Mouse (Mus musculus) C2C12 (cell line): ENCODE measurements at regions not wholly inside any gene's neighbourhood (a gene's known extent, or its start where the extent isn't known, plus 50 kb on each side); places are given as distances from the start of the nearest gene placed in this dataset.

Source experiments
- H3K27me3 ChIP-seq: one replicate; pipeline ENCODE4 v1.6.1; 2011; ENCODE audit not compliant: control insufficient read depth, insufficient read depth, insufficient read length
- H3K36me3 ChIP-seq: one replicate; pipeline ENCODE4 v1.6.1; 2011; ENCODE audit not compliant: control insufficient read depth, insufficient read depth
- H3K4me3 ChIP-seq: one replicate; pipeline ENCODE4 v1.5.1; 2011; ENCODE audit warnings: mild to moderate bottlenecking, control low read depth; ENCODE audit not compliant: poor library complexity, insufficient read depth, severe bottlenecking
- H3K79me2 ChIP-seq: one replicate; pipeline ENCODE4 v1.6.1; 2011; ENCODE audit not compliant: control insufficient read depth, insufficient read depth
- H3K79me3 ChIP-seq: one replicate; pipeline ENCODE4 v1.6.1; 2011; ENCODE audit warnings: low read depth, control low read depth
- H3ac ChIP-seq: one replicate; pipeline ENCODE3; 2011; ENCODE audit warnings: low read depth; ENCODE audit not compliant: control insufficient read depth, insufficient read length
- CEBPB ChIP-seq: IDR thresholded peaks from one replicate; pipeline ENCODE4 v1.6.1; 2011; ENCODE audit warnings: low read depth, mild to moderate bottlenecking, control low read depth, moderate library complexity
- CTCF ChIP-seq: IDR thresholded peaks from one replicate; pipeline ENCODE4 v1.5.1; 2011; ENCODE audit not compliant: control insufficient read depth, insufficient read depth, insufficient read length
- FOSL1 ChIP-seq: IDR thresholded peaks from one replicate; pipeline ENCODE4 v1.8.0; 2011; ENCODE audit warnings: mild to moderate bottlenecking, low read length; ENCODE audit not compliant: poor library complexity, insufficient read depth, severe bottlenecking
- MAX ChIP-seq: IDR thresholded peaks from one replicate; pipeline ENCODE4 v1.6.1; 2011; ENCODE audit warnings: mild to moderate bottlenecking, control low read depth
- MYOD1 ChIP-seq: IDR thresholded peaks from one replicate; pipeline ENCODE4 v1.6.1; 2011; ENCODE audit warnings: low read depth; ENCODE audit not compliant: control insufficient read depth, insufficient read length
- MYOG ChIP-seq: IDR thresholded peaks from one replicate; pipeline ENCODE4 v1.6.1; 2011; ENCODE audit not compliant: control insufficient read depth, insufficient read length; ENCODE audit errors: extremely low read depth
- USF1 ChIP-seq: IDR thresholded peaks from one replicate; pipeline ENCODE4 v1.6.1; 2011; ENCODE audit warnings: low read depth, mild to moderate bottlenecking, control low read depth, moderate library complexity

DNA sequence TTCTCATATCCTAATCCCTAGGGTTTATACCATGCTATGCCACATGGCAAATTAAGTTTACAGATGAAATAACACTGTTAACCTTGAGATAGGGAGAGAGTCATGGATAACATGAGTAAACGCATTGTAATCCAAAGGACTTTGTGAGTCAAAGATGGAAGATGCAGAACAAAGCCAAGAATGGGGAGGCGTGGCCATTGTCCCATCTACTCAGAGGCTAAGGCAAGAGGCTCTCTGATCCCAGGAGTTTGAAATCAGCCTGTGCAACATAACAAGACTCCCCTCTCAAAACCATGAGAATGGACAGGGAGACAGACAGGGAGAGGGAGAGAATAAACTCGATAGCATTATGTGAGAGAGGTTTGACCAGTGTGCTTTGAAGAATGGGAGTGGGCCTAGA, 112.4 kb upstream of the Ptgfr start:
- no peaks in the 10 kb centered on the region for H3K27me3 ChIP-seq
- no peaks in the 10 kb centered on the region for H3K79me3 ChIP-seq
- no peaks in the 10 kb centered on the region for H3K36me3 ChIP-seq
- H3K79me2 ChIP-seq = no peaks in the 10 kb centered on the region
- no peak overlapping the region for H3K4me3 ChIP-seq
- no peak overlapping the region for H3ac ChIP-seq
- no peak for TF ChIP-seq CTCF
- TF ChIP-seq FOSL1 = no peak
- TF ChIP-seq MAX = no peak
- TF ChIP-seq CEBPB = no peak
- TF ChIP-seq MYOG = no peak
- TF ChIP-seq MYOD1 = no peak
- no peak for TF ChIP-seq USF1

DNA sequence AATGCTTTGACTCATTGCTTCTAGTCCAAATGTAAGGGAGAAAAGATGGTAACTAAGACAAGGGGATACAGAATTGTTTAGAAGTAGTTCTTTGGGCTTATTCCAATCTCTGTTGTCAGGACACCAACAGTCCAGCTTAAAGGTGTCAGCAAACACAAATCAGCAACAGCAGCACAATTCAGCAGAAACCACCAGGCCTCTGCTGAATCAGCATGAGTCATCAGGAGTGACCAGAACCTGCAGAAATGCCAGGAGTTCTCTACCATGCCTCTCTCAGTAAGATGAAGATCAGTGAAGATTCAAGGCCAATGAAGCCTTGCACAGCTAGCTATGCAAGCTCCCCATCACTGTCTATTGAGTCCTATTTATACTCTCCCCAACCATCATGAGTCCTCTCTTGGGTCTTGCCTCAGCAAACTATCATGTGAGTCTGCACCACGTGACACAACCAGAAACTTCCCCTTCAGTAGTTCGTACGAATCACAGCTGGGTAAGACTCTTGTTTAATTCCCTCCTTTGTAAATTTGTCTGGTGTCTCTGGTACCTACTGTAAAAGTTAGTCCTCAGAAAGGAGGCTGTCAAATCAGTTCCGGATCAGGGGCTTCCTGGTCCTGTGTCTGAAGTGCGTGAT, 110.7 kb upstream of the Ptgfr start:
- Histone ChIP-seq H3ac (no peak overlapping the region), H3K4me3 (no peak overlapping the region)
- TF ChIP-seq MYOG (no peak), CTCF (no peak), CEBPB (no peak), MAX (no peak), USF1 (no peak), MYOD1 (no peak), FOSL1 (no peak)

DNA sequence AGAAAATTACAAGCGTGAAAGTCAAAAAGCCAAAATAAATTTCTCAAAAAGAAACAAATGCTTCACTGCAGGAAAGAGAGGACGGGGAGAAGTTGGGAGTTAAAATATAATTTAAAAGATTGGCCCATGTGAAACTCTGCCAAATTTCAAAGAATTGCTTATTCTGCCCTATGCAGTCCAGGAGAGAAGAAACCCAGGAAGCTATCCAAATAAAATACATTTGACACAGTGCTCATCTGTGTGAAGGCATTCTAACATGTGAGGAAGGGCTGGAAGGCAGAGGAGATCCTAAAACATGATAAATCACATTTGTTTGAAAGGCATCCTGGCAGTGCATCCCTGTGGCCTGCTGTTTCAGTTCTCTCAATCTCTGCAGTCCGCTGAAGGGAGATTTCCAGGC, 108.5 kb upstream of the Ptgfr start:
- Histone ChIP-seq H3K36me3 (no peaks in the 10 kb centered on the region), H3K27me3 (no peaks in the 10 kb centered on the region), H3ac (no peak overlapping the region), H3K79me2 (no peaks in the 10 kb centered on the region), H3K79me3 (no peaks in the 10 kb centered on the region), H3K4me3 (no peak overlapping the region)
- TF ChIP-seq FOSL1 (no peak), CEBPB (no peak)

More for the DNA sequence above, 110.7 kb upstream of the Ptgfr start:
- Histone ChIP-seq H3K79me3 (no peaks in the 10 kb centered on the region), H3K79me2 (no peaks in the 10 kb centered on the region), H3K36me3 (no peaks in the 10 kb centered on the region), H3K27me3 (no peaks in the 10 kb centered on the region)

DNA sequence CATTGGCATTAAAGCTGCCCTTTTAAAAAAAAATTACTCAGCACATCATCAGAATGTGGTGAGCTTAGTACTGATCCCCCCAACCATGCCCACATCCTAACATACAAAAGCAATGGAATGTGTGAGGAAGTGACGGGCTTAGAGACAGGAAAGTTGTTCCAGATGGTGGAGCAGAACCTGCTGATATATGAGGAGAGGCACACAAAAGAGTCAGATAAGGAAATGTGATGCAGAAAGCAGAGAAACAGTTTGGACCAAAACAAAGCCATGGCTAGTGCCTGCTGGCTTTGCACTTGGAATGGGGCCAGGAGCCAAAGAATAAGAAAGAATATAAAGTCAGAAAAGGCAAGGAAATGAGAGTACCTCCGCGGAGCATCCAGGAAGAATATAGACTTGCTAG, 106.1 kb upstream of the Ptgfr start:
- H3K27me3 ChIP-seq = no peaks in the 10 kb centered on the region

DNA sequence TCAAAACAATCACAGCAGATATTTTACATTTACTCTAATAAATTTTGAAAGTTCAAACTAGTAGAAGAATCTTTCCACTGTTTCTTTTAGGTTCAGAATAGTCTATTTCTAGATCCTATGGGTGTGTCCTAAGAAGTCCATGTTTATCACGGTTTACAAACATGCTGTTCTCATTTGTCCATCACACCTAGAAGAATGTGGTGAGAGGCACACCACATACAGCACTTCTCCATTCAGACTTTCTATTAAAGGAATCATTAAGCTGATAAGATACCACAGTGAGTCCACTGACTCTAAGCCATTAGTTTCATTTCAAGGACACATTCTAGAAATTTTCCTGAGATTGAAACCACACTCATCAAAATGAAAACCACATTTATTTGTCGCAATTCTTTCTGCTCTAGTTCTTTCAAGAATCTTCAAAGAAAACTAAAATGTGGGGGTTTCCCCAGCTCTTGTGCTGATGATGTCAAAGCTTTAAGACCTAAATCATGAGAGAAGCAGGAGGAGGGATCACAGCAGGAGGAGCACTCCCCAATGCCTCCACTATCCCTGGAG, 101.1 kb upstream of the Ptgfr start:
- no peaks in the 10 kb centered on the region for H3K79me2 ChIP-seq
- TF ChIP-seq MYOD1 = no peak
- TF ChIP-seq USF1 = no peak
- no peak for TF ChIP-seq CTCF
- TF ChIP-seq FOSL1 = no peak
- TF ChIP-seq MYOG = no peak
- no peak for TF ChIP-seq MAX
- no peak for TF ChIP-seq CEBPB
- H3K36me3 ChIP-seq = no peaks in the 10 kb centered on the region
- H3ac ChIP-seq = no peak overlapping the region
- no peak overlapping the region for H3K4me3 ChIP-seq
- no peaks in the 10 kb centered on the region for H3K79me3 ChIP-seq
- no peaks in the 10 kb centered on the region for H3K27me3 ChIP-seq

More for the DNA sequence above, 106.1 kb upstream of the Ptgfr start:
- no peaks in the 10 kb centered on the region for H3K79me2 ChIP-seq
- H3K79me3 ChIP-seq = no peaks in the 10 kb centered on the region
- no peaks in the 10 kb centered on the region for H3K36me3 ChIP-seq
- H3K4me3 ChIP-seq = no peak overlapping the region
- no peak overlapping the region for H3ac ChIP-seq
- TF ChIP-seq USF1 (no peak), MAX (no peak), CEBPB (no peak), FOSL1 (no peak), MYOD1 (no peak), CTCF (no peak)

DNA sequence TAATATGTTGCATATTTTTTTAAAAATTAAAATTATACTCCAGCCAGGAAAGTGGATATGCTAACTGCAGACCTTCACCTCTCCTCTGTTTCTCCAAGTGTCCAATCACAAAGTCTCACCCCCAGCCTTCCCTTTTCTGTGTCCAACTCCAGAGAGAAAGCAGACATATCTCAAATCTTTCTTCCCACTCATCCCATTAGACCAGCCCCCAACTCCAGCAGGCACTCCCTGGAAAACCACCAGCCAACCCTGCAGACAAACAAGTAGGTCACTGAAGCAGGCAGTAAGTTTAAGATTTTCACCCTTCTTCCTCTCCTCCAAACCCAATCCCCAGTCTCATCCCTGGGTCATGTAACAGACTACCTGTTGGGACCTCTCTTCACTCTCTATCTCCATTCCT, 94.2 kb upstream of the Ptgfr start:
- Histone ChIP-seq H3K4me3 (no peak overlapping the region), H3K27me3 (no peaks in the 10 kb centered on the region), H3ac (no peak overlapping the region), H3K79me2 (no peaks in the 10 kb centered on the region), H3K36me3 (no peaks in the 10 kb centered on the region), H3K79me3 (no peaks in the 10 kb centered on the region)
- TF ChIP-seq MYOG (no peak), MYOD1 (no peak), USF1 (no peak), CEBPB (no peak), CTCF (no peak), FOSL1 (no peak), MAX (no peak)
